Mouse (Mus musculus): ENCODE results near the gene Klhl3.
A peak's percentile ranks its signal among the peaks of the same experiment; 100 is the strongest.

Klhl3 gene

DNA sequence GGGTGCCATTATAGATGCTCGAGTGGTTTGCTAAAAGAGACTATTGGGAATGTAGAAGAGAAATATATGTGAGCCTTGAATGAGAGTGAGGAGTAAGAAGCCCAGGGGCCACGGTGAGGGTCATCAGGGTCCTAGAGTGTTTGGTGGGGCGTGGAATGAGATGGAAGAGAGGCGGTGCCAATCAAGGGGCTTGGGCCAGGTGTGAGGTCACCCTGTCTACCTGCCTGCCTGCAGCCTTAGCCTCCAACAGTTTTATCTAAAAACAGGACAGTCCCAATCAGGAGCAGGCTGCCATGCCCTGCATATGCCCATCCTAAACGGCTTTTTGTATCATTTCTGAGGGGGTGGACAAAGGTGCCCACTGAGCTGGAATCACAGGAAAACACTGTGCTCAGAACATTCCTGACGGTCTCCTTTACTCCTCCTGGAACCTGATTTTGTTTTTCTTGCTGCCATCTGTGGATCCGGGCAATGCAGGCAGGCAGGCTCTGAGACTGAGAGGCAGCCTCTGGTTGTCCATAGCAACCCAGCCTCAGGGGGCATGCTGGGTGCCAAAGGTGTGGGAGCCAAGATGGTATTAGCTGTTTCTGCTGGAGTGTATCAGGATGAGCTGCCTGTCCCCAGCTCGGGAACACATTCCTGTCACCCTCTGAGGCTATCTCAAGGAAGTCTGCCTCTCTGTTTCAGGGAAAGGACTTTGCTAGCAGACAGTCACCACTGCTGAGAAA is 89.5 kb downstream of the Klhl3 start:
- DNase-seq (ENCODE audit: low spot score), result no peak

GRCm38 (mm10) chr13:58023001-58023560 is 90.3 kb downstream of the Klhl3 start:
- DNase-seq (ENCODE audit: low spot score), result no peak

GRCm38 (mm10) chr13:58020428-58020827 is 93.0 kb downstream of the Klhl3 start:
- no peak for DNase-seq (ENCODE audit: low spot score)

DNA sequence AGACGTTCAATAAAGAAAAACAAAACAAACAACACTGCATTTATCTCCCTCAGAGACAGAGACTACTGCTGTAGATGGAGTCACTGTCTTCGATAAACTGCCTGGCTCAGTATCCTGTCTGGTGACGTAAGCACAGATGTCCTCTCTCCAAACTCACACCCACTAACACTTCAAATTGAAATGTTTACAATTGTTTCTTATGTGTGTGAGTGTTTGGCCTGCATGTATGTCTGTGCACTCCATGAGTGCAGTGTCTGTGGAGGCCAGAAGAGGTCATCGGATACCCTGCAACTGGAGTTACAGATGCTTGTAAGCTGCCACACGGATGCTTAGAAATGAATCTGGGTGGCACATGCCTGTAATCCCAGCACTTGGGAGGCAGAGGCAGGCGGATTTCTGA is 96.1 kb downstream of the Klhl3 start:
- DNase-seq (ENCODE audit: low spot score), result no peak

- peak; percentile 37 for DNase-seq (ENCODE audit: low spot score)
Observed at GRCm38 (mm10) chr13:58012067-58012925, 101.1 kb downstream of the Klhl3 start.

DNA sequence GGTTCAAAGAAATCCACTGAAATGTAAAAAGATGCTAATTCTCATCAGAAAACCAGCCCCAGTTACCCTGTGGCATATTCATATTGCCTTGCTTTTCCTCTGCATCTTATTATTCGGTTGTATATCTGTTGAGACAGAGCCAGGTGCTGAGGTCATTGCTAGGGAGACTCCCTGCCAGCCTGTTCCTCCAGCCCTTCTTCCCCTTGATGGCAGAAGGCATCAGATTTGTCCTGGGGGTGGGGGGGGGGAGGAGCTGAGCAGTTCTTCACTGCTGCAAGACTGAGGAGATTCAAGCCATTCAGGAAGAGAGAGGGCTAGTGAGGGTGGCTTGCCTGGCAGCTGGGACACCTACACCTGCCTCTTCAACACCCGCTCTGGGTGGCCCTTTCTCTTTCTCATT is 101.9 kb downstream of the Klhl3 start:
- DNase-seq (ENCODE audit: low spot score), result no peak

GRCm38 (mm10) chr13:58010416-58010815 is 103.0 kb downstream of the Klhl3 start:
- no peak for DNase-seq (ENCODE audit: low spot score)

- no peak for DNase-seq (ENCODE audit: low spot score)
Observed at GRCm38 (mm10) chr13:58009275-58009674, 104.1 kb downstream of the Klhl3 start.

- no peak for DNase-seq (ENCODE audit: low spot score)
Observed at GRCm38 (mm10) chr13:58008038-58008364, 105.4 kb downstream of the Klhl3 start.

GRCm38 (mm10) chr13:58007256-58008037 is 105.9 kb downstream of the Klhl3 start:
- no peak for DNase-seq (ENCODE audit: low spot score)

DNA sequence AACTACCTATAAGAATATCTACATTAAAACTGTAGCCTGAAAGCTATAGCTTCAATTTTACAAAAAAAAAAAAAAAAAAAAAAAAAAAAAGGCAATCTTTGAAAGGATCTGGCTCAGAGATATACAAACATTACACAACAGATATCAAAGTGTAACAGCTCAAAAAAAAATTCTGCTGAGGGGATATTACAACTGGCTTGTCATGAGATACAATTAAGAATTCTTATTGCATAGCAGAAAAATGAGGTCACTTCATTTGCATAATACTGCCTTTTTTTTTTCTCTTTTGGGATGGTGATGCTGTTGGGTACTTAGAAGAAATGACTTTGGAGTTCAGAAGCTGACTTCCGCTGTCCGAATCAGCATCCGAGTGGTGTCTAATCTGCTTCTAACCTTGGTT is 111.6 kb downstream of the Klhl3 start:
- DNase-seq (ENCODE audit: low spot score), result no peak

GRCm38 (mm10) chr13:57996536-57996935 is 116.9 kb downstream of the Klhl3 start:
- DNase-seq (ENCODE audit: low spot score), result no peak

GRCm38 (mm10) chr13:57995864-57996263 is 117.5 kb downstream of the Klhl3 start:
- no peak for DNase-seq (ENCODE audit: low spot score)

DNA sequence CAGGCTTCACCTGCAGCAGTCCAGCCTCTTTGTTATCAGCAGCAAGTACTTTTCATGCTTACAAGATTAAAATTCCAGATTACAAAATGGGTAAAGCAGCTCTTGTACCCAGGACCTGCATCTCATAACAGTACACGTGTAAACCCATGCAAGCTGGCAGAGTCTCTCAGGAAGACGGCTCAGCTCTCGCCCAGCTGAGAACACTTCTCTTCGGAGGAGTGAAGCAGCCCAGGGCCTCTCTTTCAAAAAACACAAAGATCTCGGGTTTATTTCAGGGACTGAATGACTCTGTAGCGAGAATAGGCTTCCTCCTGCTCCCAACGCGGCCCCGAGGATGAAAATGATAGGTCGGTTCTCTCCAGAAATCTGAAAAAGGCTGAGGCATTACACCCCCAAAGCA is 128.8 kb downstream of the Klhl3 start:
- no peak for DNase-seq (ENCODE audit: low spot score)

- no peak for DNase-seq (ENCODE audit: low spot score)
Observed at GRCm38 (mm10) chr13:57984163-57984562, 129.2 kb downstream of the Klhl3 start.

- no peak for DNase-seq (ENCODE audit: low spot score)
Observed at GRCm38 (mm10) chr13:57983330-57983729, 130.1 kb downstream of the Klhl3 start.

DNA sequence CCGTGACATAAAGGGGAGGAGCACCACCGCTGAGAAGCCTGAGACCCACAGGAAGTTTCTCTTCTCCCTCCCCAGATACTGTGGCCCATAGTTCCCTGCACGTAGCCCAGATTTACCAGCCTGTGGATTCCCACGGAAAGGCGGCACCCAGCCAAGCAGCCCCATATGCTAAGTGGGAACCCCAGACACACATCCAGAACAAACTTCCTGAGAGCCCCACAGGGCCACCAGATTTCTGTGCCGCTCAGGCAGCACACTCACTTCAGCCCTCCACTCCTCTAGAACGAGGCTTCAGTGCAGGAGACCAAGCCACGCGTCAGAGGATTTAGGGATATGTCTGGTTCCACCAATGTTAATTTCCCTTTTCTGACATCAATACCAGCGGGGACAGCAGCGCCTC is 130.5 kb downstream of the Klhl3 start:
- no peak for DNase-seq (ENCODE audit: low spot score)

DNA sequence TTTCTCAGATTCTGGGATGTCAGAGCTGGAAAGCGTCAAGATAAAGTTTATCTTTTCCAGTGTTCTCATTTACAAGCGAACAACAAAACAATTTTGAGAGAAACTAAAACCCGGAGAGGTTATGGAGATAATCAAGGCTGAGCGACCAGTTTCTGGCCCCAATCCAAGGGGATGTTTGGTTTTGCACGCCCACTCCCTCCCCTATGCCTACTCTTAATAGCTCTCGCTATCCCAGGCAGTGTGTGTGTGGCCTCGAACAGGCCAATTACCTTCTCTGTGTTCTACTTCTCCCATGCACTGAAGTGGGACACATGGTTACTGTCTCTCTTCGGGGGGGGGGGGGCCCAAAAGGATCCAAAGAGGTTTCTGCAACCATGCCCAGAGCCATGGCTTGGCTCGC is 132.7 kb downstream of the Klhl3 start:
- no peak for DNase-seq (ENCODE audit: low spot score)

- no peak for DNase-seq (ENCODE audit: low spot score)
Observed at GRCm38 (mm10) chr13:57980071-57980470, 133.3 kb downstream of the Klhl3 start.

DNA sequence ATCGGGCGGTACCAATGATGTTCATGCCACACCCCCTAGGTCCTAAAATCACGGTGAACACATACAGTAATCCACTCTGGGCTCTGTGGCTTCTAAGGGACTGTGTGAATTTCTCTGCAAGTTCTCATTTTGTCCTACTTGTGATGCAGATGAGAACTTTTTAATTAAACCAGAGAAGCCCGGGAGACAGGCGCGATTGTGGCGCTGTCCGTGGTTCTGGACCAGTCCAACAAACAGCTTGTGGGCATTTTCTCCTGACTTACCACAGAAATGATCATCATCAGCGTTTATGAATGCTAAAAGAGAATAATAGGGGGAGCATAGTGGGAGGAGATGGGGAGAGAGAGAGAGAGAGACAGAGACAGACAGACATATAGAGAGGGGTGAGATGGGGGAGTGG is 134.5 kb downstream of the Klhl3 start:
- peak; percentile 38 for DNase-seq (ENCODE audit: low spot score)

DNA sequence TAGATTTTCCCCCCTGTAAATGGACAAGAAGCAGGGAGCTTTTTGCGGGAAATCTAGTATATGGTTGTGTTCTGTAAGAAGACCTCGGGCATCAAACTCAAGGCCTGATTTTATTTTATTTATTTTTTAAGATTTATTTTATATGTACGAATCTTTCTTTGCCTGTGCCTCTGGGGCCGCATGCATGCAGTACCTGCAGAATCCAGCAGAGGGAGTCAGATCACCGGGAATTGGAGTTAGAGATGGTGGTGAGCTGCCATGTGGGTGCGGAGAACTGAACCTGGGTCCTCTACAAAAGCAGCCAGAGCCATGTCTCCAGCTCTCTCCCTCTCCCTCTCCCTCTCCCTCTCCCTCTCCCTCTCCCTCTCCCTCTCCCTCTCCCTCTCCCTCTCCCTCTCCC is 135.7 kb downstream of the Klhl3 start:
- DNase-seq (ENCODE audit: low spot score), result no peak

DNA sequence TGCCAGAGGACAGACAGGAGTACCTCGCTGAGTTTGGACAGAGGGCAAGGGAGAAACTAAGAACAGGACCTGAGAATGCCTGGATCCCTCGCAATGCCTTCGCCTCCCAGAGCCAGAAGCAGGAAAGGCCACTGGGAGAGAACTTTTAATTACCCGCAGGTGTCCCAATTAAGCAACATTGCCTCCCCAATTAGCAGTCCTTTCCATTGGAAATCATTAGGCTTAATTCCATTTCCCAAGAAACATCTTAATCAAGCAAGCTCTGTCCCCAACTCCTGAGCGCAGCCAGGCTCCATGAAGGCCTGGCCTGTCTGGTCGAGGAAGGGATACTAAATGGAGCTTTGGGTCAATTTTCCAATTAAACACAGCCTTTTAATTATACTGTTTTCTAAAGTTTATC is 147.7 kb downstream of the Klhl3 start:
- no peak for DNase-seq (ENCODE audit: low spot score)
